Mouse (Mus musculus) G1E (cell line): ENCODE measurements around the gene Nol3.

Experiments
- CTCF ChIP-seq: IDR thresholded peaks from 2 replicates; pipeline ENCODE4 v1.5.1; 2012; ENCODE audit warnings: low read depth, low read length, inconsistent platforms, mixed read lengths
- GATA1 ChIP-seq: IDR thresholded peaks from 2 replicates; pipeline ENCODE4 v1.6.1; 2012; ENCODE audit warnings: borderline replicate concordance, low read length, inconsistent platforms, mixed read lengths
- POLR2AphosphoS5 ChIP-seq: IDR thresholded peaks from 2 replicates; pipeline ENCODE4 v1.6.1; 2012; ENCODE audit warnings: low read depth, low read length, inconsistent platforms; ENCODE audit not compliant: insufficient replicate concordance

DNA sequence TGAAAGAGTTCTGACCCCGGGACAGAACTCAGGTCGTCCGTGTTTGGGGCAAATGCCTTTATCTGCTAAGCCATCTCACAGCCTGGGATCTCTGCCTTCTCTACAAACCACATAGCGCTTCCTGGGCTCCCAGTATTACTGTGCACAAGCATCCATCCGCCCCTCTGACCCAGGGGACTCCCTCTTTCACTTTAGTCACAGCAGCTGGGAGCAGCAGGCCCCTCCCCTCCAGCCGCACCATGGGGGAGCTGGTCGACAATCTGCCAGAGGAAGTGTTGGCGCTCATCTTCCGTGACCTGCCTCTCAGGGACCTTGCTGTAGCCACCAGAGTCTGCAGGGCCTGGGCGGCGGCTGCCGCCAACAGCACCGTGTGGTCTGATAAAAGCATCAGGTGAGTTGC, 9.2 kb upstream of the Nol3 start:
- TF ChIP-seq CTCF (no peak), POLR2AphosphoS5 (no peak), GATA1 (no peak)
